Mouse (Mus musculus) stomach, embryonic 14.5 days (tissue): ENCODE data around the gene Socs7. TPM values are rescaled to one million over a fixed set of nuclear protein-coding genes. Genes with fewer than 3 reads are reported as not detected.
A peak's percentile ranks its signal among the peaks of the same experiment; 100 is the strongest.

Experiments
- ATAC-seq: fragments of 200-750 bp; cut with Nextera tagmentation; 2 replicates; pipeline ENCODE4 v1.8.0; 2017; ENCODE audit warnings: low read depth, moderate TSS enrichment; ENCODE audit not compliant: insufficient number of reproducible peaks, insufficient read depth, low FRiP score
- H3K27ac ChIP-seq: fragments of 300-500 bp; sonication (generic); 2 replicates; pipeline ENCODE4 v1.5.1; 2014; ENCODE audit warnings: mild to moderate bottlenecking, low read length, moderate library complexity, mixed read lengths
- H3K27me3 ChIP-seq: fragments of 300-500 bp; sonication (generic); 2 replicates; pipeline ENCODE4 v1.6.1; 2014; ENCODE audit warnings: low read length, control low read depth, mixed read lengths; ENCODE audit not compliant: control insufficient read depth, insufficient read depth
- H3K36me3 ChIP-seq: fragments of 300-500 bp; sonication (generic); 2 replicates; pipeline ENCODE4 v1.6.1; 2014; ENCODE audit warnings: mild to moderate bottlenecking, control low read depth, low read length, moderate library complexity, mixed read lengths; ENCODE audit not compliant: control insufficient read depth, insufficient read depth
- H3K4me1 ChIP-seq: fragments of 300-500 bp; sonication (generic); 2 replicates; pipeline ENCODE4 v1.6.1; 2014; ENCODE audit warnings: low read length, control low read depth, mixed read lengths; ENCODE audit not compliant: control insufficient read depth, insufficient read depth
- H3K4me2 ChIP-seq: fragments of 300-500 bp; sonication (generic); replicated peaks from 2 replicates; pipeline ENCODE4 v1.6.1; 2014; ENCODE audit warnings: low read depth, low read length, control low read depth
- H3K4me3 ChIP-seq: fragments of 300-500 bp; sonication (generic); 2 replicates; pipeline ENCODE4 v1.5.1; 2014; ENCODE audit warnings: low read depth, low read length, control low read depth
- H3K9ac ChIP-seq: fragments of 300-500 bp; sonication (generic); replicated peaks from 2 replicates; pipeline ENCODE4 v1.6.1; 2014; ENCODE audit warnings: low read depth, mild to moderate bottlenecking, control low read depth, low read length, moderate library complexity, mixed read lengths
- H3K9me3 ChIP-seq: fragments of 300-500 bp; sonication (generic); 2 replicates; pipeline ENCODE4 v1.6.1; 2016; ENCODE audit warnings: low read depth, low read length, control low read depth; ENCODE audit not compliant: control insufficient read depth
- WGBS: fragments of 180-500 bp; shearing (Covaris S2); extraction: QIAGEN DNeasy Blood & Tissue Kit; methylation state at CpG from one replicate; pipeline ENCODE4 v1.1.7; 2014; 5-methylcytosine and 5-hydroxymethylcytosine counted together
- polyA plus RNA-seq: library from polyadenylated mRNA; unstranded; fragments of >200 nt; fragmentation: Nextera tagmentation; extraction: Ambion mirVana; gene quantifications from 2 replicates; pipeline ENCODE4 v1.2.1, GENCODE M21; 2014

Socs7 gene
- polyA plus RNA-seq, 1 experiment from 2014 or later: 3.0 TPM

DNA sequence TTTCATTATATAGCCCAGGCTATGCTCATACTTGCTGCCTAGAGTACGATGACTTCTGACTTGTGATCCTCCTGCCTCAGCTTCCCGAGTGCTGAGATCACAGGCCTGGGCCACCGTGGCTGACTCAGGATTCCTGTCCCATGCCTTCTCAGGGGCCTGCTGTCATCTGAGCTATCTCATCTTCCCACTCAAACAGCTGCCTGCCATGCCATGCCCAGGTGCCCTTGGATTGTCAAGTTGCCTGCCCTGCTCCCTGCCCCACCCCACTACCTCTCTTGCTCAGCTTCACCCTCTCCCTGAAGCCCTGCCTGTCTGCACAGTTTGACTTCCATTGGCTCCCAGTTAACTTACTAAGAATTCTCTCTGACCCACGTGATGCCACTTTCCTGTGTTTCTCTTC lies 48.6 kb downstream of the Socs7 start:
- Histone ChIP-seq H3K4me1 (peaks cover 21% of the 10 kb centered on the region), H3K9me3 (no peaks in the 10 kb centered on the region), H3K4me3 (no peak overlapping the region), H3K27me3 (no peaks in the 10 kb centered on the region), H3K27ac (no peak overlapping the region), H3K36me3 (no peaks in the 10 kb centered on the region), H3K4me2 (no peak overlapping the region), H3K9ac (no peak overlapping the region)
- 81% methylated on average over 4 of the region's 4 CpGs for WGBS
- no peak for ATAC-seq

DNA sequence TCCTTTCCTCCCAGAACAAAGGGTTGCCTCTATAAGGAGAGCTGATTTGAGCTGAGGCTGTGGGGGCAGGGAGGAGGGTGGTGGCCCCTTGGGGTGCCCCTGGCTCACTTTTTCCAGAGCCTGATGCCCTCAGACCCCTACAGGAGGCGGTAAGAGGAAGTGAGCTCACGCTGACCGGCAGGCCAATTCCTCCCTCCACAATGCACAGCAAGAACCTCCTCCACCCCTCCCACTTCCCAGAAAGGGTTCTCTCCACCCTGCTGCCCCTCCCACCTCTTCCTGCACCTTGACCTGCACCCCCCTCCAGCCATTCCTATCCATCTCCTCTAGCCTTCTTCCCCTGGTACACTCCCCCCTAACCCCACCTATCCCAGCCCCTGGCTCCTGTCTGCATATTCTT lies 49.8 kb downstream of the Socs7 start:
- H3K27ac ChIP-seq: no peak overlapping the region

GRCm38 (mm10) chr11:97412808-97413347 lies 50.5 kb downstream of the Socs7 start:
- Histone ChIP-seq H3K4me1 (peaks cover 15% of the 10 kb centered on the region; the same call in 1 of the 2 replicates), H3K36me3 (no peaks in the 10 kb centered on the region), H3K9ac (no peak overlapping the region), H3K4me2 (no peak overlapping the region), H3K27ac (peak overlapping the region; percentile 39; the same call in 1 of the 2 replicates), H3K9me3 (no peaks in the 10 kb centered on the region), H3K4me3 (no peak overlapping the region), H3K27me3 (no peaks in the 10 kb centered on the region)
- no peak for ATAC-seq
- 53% methylated on average over 10 of the region's 10 CpGs for WGBS

More for the DNA sequence above, 49.8 kb downstream of the Socs7 start:
- Histone ChIP-seq H3K4me2 (no peak overlapping the region), H3K36me3 (no peaks in the 10 kb centered on the region), H3K9me3 (no peaks in the 10 kb centered on the region), H3K9ac (no peak overlapping the region), H3K4me3 (no peak overlapping the region), H3K27me3 (no peaks in the 10 kb centered on the region), H3K4me1 (peaks cover 18% of the 10 kb centered on the region; the same call in 1 of the 2 replicates)
- WGBS: 36% methylated on average over 3 of the region's 3 CpGs
- ATAC-seq: no peak

- ATAC-seq: peak; percentile 80
- Histone ChIP-seq H3K36me3 (no peaks in the 10 kb centered on the region), H3K9ac (peak within 1 kb of the TSS; percentile 82), H3K4me1 (peaks cover 19% of the 10 kb centered on the region; the same call in 1 of the 2 replicates), H3K27ac (peak within 1 kb of the TSS; percentile 81), H3K4me2 (peak within 1 kb of the TSS; percentile 78), H3K27me3 (no peaks in the 10 kb centered on the region), H3K4me3 (peak within 1 kb of the TSS; percentile 90), H3K9me3 (no peaks in the 10 kb centered on the region)
- under 1% methylated on average over 29 of the region's 29 CpGs for WGBS
These were observed 53.0 kb downstream of the Socs7 start, which contains the start of gene Arhgap23 for GRCm38 (mm10) chr11:97415330-97415711. TSS of gene Arhgap23 (plus strand) at chr11:97415533.

GRCm38 (mm10) chr11:97415712-97416636 lies 53.6 kb downstream of the Socs7 start:
- Histone ChIP-seq H3K4me1 (peaks cover 19% of the 10 kb centered on the region; the same call in 1 of the 2 replicates), H3K27ac (peak overlapping the region; percentile 81), H3K4me2 (peak overlapping the region; percentile 78), H3K4me3 (peak overlapping the region; percentile 90), H3K9ac (peak overlapping the region; percentile 82), H3K9me3 (no peaks in the 10 kb centered on the region), H3K27me3 (no peaks in the 10 kb centered on the region), H3K36me3 (no peaks in the 10 kb centered on the region)
- ATAC-seq: peak; percentile 38
- WGBS: 1% methylated on average over 49 of the region's 49 CpGs

DNA sequence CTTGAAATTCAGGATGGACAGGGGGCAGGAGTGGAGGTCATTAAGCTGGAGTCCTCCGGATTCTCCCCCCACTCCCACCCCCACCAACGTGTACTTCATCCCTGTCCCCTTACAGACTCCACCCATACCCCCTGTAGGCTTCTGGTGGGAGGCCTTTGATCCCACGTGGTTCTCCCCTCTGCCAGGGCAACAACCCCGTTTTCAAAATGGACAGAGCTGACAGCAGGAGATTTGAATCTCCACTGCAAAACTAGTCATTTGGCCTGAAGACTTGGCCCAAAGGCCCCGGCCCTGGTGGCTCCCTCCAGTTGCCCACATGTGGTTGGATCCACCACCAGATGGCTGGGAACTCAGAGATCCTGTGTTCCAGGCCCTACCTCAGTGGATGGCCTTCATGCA lies 54.3 kb downstream of the Socs7 start:
- no peak for ATAC-seq
- Histone ChIP-seq H3K27ac (no peak overlapping the region; the same call in 1 of the 2 replicates), H3K4me3 (peak overlapping the region; percentile 90), H3K9ac (no peak overlapping the region), H3K36me3 (no peaks in the 10 kb centered on the region), H3K4me1 (peaks cover 19% of the 10 kb centered on the region; the same call in 1 of the 2 replicates), H3K9me3 (no peaks in the 10 kb centered on the region), H3K4me2 (peak overlapping the region; percentile 78), H3K27me3 (no peaks in the 10 kb centered on the region)
- 13% methylated on average over 5 of the region's 5 CpGs for WGBS

- Histone ChIP-seq H3K9ac (no peak overlapping the region), H3K4me1 (peaks cover 25% of the 10 kb centered on the region; the same call in 1 of the 2 replicates), H3K4me2 (no peak overlapping the region), H3K4me3 (no peak overlapping the region), H3K9me3 (no peaks in the 10 kb centered on the region), H3K27ac (no peak overlapping the region), H3K36me3 (no peaks in the 10 kb centered on the region), H3K27me3 (no peaks in the 10 kb centered on the region)
- WGBS: 78% methylated on average over 14 of the region's 14 CpGs
- no peak for ATAC-seq
These were observed 56.6 kb downstream of the Socs7 start for GRCm38 (mm10) chr11:97418834-97419539.

DNA sequence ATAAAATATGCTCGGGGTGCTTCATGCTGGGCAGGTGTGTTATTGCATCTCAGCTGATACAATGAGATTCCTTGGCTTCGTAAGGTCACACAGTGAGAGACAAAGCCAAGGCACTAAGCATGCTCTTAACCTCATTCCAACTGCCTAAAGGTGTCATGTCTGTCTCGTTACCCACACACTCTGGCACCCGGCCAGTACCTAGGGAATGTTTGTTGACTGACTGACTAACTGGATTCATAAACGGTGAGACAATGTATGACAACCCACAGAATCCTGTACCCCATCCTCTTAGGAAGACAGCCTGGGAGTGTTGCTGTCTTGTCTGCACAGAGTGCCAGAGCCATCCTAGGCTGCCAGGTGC lies 57.2 kb downstream of the Socs7 start:
- Histone ChIP-seq H3K4me2 (no peak overlapping the region), H3K9ac (no peak overlapping the region), H3K9me3 (no peaks in the 10 kb centered on the region), H3K27ac (no peak overlapping the region), H3K4me1 (peaks cover 27% of the 10 kb centered on the region; the same call in 1 of the 2 replicates), H3K36me3 (no peaks in the 10 kb centered on the region), H3K4me3 (no peak overlapping the region), H3K27me3 (no peaks in the 10 kb centered on the region)
- ATAC-seq: no peak
- WGBS: 57% methylated on average over 5 of the region's 5 CpGs
